Mouse (Mus musculus) CD4-positive naive resting alpha-beta T cell, adult 57 days (primary cell): ENCODE data around the gene Il27ra. TPM values are rescaled to one million over a fixed set of nuclear protein-coding genes. Genes with fewer than 3 reads are reported as not detected.

ENCODE experiments used
- total RNA-seq: library from RNA; stranded (reverse); gene quantifications from one replicate; pipeline ENCODE4 v1.2.4, GENCODE M21; 2023

Il27ra gene
- 280 TPM for total RNA-seq

DNA sequence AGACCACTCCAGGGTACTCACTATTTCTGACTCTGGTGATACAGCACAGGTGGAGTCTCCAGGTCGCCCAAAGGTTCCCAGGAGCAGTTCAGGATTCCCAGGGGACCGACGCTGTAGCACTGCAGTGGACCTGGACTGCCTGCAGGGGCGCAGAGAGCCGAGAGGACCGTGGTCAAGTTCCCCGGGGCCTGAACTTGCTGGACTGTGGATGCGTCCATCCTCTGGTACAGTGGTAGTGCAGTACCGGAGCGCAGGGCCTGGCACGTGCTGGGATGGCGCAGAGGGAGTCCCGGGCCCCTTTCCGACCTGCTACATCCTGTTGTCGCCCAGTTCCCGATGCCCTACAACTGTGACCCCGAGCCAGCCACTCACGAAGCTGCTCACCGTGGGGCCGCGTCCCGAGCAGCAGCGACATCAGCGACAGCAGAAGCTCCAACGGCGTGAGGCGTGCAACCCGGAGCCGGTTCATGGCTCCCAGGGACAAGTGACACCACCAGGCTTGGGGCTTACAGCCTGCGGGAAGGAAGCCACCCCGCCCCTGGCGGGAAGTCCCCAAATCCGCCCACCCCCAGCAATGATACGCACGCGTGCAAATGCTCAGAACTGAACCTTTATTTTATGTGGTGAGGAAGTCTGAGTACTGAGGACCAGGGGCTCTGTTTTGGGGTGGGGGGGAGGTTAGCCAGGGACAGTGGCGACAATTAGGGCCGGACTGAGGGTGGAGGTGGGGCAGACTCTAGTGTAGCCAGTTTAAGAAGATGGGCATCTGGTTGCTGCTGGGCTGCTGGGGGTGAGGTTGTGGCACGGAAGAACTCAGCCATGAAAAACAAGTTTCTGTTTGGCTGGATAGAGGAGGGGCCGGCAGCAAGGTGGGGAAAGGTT lies at the start of gene Il27ra:
Gene Il27ra, minus strand, starts transcription at position 524 of the 882 bp plus-strand sequence.

GRCm38 (mm10) chr8:84066291-84066930 lies 24.0 kb upstream of the Il27ra start, which contains the start of gene Rfx1:
TSS of gene Rfx1 (plus strand) at chr8:84066834.

GRCm38 (mm10) chr8:84065037-84065436 lies 22.6 kb upstream of the Il27ra start, which contains the start of gene Gm10643:
TSS of gene Gm10643 (minus strand) at chr8:84065137.

DNA sequence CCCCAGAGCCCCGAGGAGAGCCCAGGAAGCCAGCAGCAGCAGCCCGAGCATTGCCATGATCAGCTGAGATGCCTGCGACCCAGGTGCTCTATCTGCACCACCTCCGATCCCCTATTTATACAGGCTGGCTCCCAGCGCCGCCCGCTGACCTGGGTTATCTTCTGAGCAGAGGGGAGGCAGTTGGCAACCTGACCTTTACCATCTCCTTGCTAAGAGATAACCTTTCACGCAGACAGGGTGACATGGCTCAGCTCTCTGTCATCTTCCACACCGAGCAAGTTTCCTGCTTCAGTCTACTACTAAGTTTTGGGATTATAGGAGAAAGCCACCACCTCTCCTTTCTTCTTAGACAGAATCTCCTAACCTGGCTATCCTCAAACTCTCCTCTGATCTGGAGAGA lies 2.5 kb upstream of the Il27ra start, which contains the start of gene Rln3:
Gene Rln3, minus strand, starts transcription at position 101 of the 400 bp plus-strand sequence.

DNA sequence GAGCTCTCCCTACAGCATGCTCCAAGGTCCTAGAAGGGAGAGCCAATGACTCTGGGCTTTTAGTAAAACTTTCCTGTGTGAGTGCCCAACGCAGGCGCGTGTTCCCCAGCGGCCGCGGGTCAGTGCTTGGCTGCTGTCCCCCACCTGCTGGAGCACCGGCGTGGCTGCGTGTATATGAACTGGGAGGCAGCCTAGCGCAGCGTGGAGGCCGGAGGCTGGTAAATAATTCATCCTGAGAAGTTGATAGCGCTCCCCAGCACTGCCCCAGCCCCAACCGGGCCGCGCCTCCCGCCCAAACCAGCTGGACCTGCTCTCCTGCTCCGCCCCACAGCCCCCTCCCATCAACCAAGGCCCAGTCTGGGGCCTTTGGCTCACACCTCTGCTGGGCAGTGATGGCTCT lies 21.3 kb downstream of the Il27ra start, which contains the start of gene Palm3:
Gene Palm3, plus strand, starts transcription at position 376 of the 400 bp plus-strand sequence.

GRCm38 (mm10) chr8:84011705-84012498 lies 30.5 kb downstream of the Il27ra start, which contains the start of gene 2210011C24Rik:
TSS of gene 2210011C24Rik (minus strand) at chr8:84012171.

DNA sequence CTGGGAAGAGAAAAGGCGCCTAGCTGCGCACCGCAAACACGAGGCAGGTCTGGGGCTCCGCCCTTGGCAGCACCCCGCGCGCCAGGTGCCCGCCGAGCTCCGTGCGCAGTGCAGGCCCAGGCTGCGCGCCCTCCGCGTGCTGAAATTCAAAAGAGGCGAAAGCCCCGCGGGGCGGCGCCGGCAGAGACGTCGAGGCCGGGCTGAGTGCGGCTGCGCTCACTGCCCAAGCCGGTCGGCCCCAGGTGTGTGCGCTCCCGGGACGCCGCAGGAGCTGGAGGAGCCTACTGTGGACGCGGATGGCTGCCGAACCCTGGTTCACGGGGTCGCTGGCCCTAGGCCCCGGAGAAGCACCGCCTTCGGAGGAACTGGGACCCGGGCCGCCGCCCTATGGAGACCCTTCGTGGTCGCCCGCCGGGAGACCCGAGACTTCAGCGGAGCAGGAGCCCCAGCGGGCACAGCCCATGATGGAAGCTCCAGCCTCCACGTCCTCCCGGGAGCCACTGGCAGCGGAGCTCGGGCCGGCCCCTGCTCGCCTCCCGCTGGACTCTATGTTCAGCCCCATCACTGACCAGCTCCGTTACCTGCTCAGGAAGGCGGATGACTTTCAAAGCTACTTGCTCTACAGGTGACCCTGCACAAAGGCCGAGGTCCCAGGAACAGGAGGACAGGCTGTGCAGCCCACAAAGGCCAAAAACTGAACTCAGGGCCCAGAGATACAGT lies 40.9 kb downstream of the Il27ra start, which contains the start of gene 1700067K01Rik:
Gene 1700067K01Rik, plus strand, starts transcription at position 222 of the 720 bp plus-strand sequence.

GRCm38 (mm10) chr8:83997511-83998141 lies 44.8 kb downstream of the Il27ra start, which contains the start of gene Samd1:
TSS of gene Samd1 (plus strand) at chr8:83997672.

Other genes with a start within 250 kb of the Il27ra start
- gene Adgrl1, start 142.5 kb downstream of the Il27ra start, total RNA-seq = 70.9 TPM
- gene Gm10644, start 87.4 kb downstream of the Il27ra start, total RNA-seq = 1.3 TPM
- 5.4 TPM for gene Asf1b, start 87.1 kb downstream of the Il27ra start, total RNA-seq
- 37.8 TPM for gene Prkaca, start 69.6 kb downstream of the Il27ra start, total RNA-seq
- gene Samd1, start 44.9 kb downstream of the Il27ra start, total RNA-seq = 52.6 TPM
- gene 1700067K01Rik, start 41.1 kb downstream of the Il27ra start, total RNA-seq = not detected
- gene 2210011C24Rik, start 30.4 kb downstream of the Il27ra start, total RNA-seq = not detected
- gene Palm3, start 21.1 kb downstream of the Il27ra start, total RNA-seq = not detected
- 1.4 TPM for gene Rln3, start 2.4 kb upstream of the Il27ra start, total RNA-seq
- gene Gm10643, start 22.5 kb upstream of the Il27ra start, total RNA-seq = 5.0 TPM
- gene Rfx1, start 24.2 kb upstream of the Il27ra start, total RNA-seq = 124 TPM
- gene Dcaf15, start 62.2 kb upstream of the Il27ra start, total RNA-seq = 69.1 TPM
- 3.8 TPM for gene Podnl1, start 83.4 kb upstream of the Il27ra start, total RNA-seq
- gene Cc2d1a, start 105.3 kb upstream of the Il27ra start, total RNA-seq = 32.5 TPM
- gene 4930432K21Rik, start 105.4 kb upstream of the Il27ra start, total RNA-seq = 2.4 TPM
- not detected for gene Nanos3, start 142.6 kb upstream of the Il27ra start, total RNA-seq
- gene Zswim4, start 194.5 kb upstream of the Il27ra start, total RNA-seq = 32.3 TPM
- gene D8Ertd738e, start 207.1 kb upstream of the Il27ra start, total RNA-seq = 199 TPM
- gene Mri1, start 214.7 kb upstream of the Il27ra start, total RNA-seq = 43.7 TPM
- 16.2 TPM for gene Ccdc130, start 227.8 kb upstream of the Il27ra start, total RNA-seq